Mouse (Mus musculus): ENCODE data around the gene Grap. TPM values are rescaled to one million over a fixed set of nuclear protein-coding genes. Genes with fewer than 3 reads are reported as not detected.
"Not testable (repeated sequence)": the region's sequence is repeated elsewhere in the genome, so short reads cannot be mapped to it uniquely, and the experiment has no call there.

Gene Grap
- total and polyA plus RNA-seq, 2 experiments from 2014 or later, result 4.3 to 11.0 TPM

DNA sequence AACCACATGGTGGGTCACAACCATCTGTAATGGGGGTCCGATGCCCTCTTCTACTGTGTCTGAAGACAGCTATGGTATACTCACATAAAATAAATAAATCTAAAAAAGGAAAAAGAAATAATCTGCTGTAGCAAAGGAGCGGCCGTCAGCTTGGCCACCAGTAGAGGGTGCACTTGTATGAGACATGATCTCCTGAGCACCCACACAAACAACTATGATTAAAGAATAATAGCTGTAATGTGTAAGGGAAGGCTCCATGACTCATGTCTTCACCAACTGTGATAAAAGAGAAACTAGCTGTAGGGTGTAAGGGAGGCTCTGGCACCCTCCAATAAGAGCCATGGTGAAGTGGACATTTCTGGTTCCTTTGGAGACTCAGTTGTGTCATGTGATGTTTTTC lies 23.4 kb upstream of the Grap start:
- TF ChIP-seq CTCF (IDR thresholded peaks at IDR 0.05; ENCODE audit: low read depth), result peak; percentile 45
- TF ChIP-seq EP300 (IDR thresholded peaks at IDR 0.05; ENCODE audit: low read depth), result no peak
- Histone ChIP-seq H3K4me3 (ENCODE audit: low read depth, low read length) (no peak overlapping the region), H3K36me3 (replicated peaks; ENCODE audit: control insufficient read depth, insufficient read depth, low read length) (no peaks in the 10 kb centered on the region), H3K27me3 (ENCODE audit: control insufficient read depth, insufficient read depth, low read length) (no peaks in the 10 kb centered on the region), H3K4me1 (ENCODE audit: control insufficient read depth, insufficient read depth) (no peaks in the 10 kb centered on the region), H3K4me2 (ENCODE audit: low read depth, low read length) (no peak overlapping the region), H3K9me3 (replicated peaks; ENCODE audit: control insufficient read depth, low read length) (no peaks in the 10 kb centered on the region), H3K27ac (ENCODE audit: low read depth) (no peak overlapping the region), H3K9ac (replicated peaks; ENCODE audit: low read depth, low read length) (no peak overlapping the region)
- no peak for ATAC-seq (ENCODE audit: insufficient read depth, low read depth)
- 46% methylated on average over 3 of the region's 3 CpGs for WGBS
- DNase-seq (ENCODE audit: low spot score), result no peak

DNA sequence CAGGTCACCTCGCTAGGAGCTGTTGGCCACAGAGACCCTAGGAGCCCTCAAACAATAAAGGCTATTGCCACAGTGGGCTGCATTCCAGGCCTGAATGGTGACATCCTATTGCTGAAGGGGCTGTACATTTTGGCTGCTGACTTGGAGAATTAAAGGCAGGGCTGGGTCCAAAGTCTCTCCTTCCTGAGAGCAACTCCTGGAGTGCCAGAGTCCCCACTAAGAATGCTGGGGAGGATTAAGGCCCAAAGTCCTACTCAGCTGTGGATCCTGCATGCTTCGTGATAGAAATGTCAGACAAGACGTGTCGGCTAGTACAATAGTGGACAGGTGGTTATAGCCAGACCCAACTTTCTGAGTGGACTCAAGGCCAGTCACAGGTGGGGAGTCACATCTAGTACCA lies 16.8 kb upstream of the Grap start:
- 97% methylated on average over 3 of the region's 4 CpGs for WGBS
- not testable (repeated sequence) for H3K27me3 ChIP-seq (ENCODE audit: control insufficient read depth, insufficient read depth, low read length); H3K36me3 ChIP-seq (replicated peaks; ENCODE audit: control insufficient read depth, insufficient read depth, low read length); H3K4me1 ChIP-seq (ENCODE audit: control insufficient read depth, insufficient read depth); H3K27ac ChIP-seq (ENCODE audit: low read depth); H3K9ac ChIP-seq (replicated peaks; ENCODE audit: low read depth, low read length); ATAC-seq (ENCODE audit: insufficient read depth, low read depth); H3K4me2 ChIP-seq (ENCODE audit: low read depth, low read length); H3K4me3 ChIP-seq (ENCODE audit: low read depth, low read length); H3K9me3 ChIP-seq (replicated peaks; ENCODE audit: control insufficient read depth, low read length); DNase-seq (ENCODE audit: low spot score)

DNA sequence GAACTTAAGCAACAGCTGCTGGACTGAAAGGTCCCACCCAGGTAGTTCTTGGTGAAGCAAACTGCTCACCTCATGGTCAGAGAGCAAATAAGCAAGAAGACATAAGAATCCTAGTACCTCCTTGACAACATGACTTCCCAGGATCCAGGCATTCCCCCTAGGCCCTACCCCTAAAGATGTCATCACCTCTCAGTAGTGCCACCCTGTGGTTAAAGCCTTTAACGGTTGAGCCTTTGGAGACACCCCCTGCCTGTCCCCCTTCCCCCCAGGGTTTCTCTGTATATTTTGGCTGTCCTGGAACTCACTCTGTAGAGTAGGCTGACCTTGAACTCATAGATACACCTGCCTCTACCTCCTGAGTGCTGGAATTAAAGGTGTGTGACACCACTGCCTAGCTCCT lies 15.7 kb upstream of the Grap start:
- WGBS, result 39% methylated on average over 1 of the region's 1 CpGs
- no peaks in the 10 kb centered on the region for H3K4me1 ChIP-seq (ENCODE audit: control insufficient read depth, insufficient read depth)
- no peak overlapping the region for H3K4me2 ChIP-seq (ENCODE audit: low read depth, low read length)
- H3K27me3 ChIP-seq (ENCODE audit: control insufficient read depth, insufficient read depth, low read length), result 0 out of 2 replicates have a peak, but pooled peaks cover 3% of the 10 kb centered on the region
- no peak for TF ChIP-seq EP300 (IDR thresholded peaks at IDR 0.05; ENCODE audit: low read depth)
- TF ChIP-seq CTCF (IDR thresholded peaks at IDR 0.05; ENCODE audit: low read depth), result 0 out of 2 replicates have a peak, but pooled peaks have one; percentile 8
- no peak for DNase-seq (ENCODE audit: low spot score)
- no peak overlapping the region for H3K27ac ChIP-seq (ENCODE audit: low read depth)
- H3K9me3 ChIP-seq (replicated peaks; ENCODE audit: control insufficient read depth, low read length), result no peaks in the 10 kb centered on the region
- H3K9ac ChIP-seq (replicated peaks; ENCODE audit: low read depth, low read length), result no peak overlapping the region
- no peaks in the 10 kb centered on the region for H3K36me3 ChIP-seq (replicated peaks; ENCODE audit: control insufficient read depth, insufficient read depth, low read length)
- no peak overlapping the region for H3K4me3 ChIP-seq (ENCODE audit: low read depth, low read length)
- no peak for ATAC-seq (ENCODE audit: insufficient read depth, low read depth)

DNA sequence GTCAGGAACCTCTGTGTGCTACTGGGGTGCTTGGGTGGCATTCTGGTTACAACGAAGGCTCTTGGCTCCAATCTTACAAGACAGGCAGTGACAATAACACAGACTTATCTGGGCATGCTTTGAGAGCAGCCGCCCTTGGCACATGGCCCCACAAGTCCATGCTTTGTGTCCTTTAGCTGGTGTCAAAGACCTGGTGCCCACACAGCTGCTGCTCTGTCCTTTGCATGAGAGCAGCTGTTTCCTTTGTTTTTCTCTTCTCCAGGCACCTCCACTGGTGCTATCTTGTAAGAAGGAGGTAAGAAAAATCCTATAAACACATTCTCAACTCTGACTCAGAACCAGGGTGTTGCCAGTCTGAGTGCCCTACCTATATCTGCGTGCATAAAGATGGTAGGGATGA lies 15.2 kb upstream of the Grap start:
- WGBS, result 69% methylated on average over 3 of the region's 3 CpGs
- Histone ChIP-seq H3K9ac (replicated peaks; ENCODE audit: low read depth, low read length) (no peak overlapping the region), H3K9me3 (replicated peaks; ENCODE audit: control insufficient read depth, low read length) (no peaks in the 10 kb centered on the region), H3K4me2 (ENCODE audit: low read depth, low read length) (no peak overlapping the region), H3K27me3 (ENCODE audit: control insufficient read depth, insufficient read depth, low read length) (0 out of 2 replicates have a peak, but pooled peaks cover 3% of the 10 kb centered on the region), H3K4me3 (ENCODE audit: low read depth, low read length) (no peak overlapping the region), H3K36me3 (replicated peaks; ENCODE audit: control insufficient read depth, insufficient read depth, low read length) (no peaks in the 10 kb centered on the region), H3K27ac (ENCODE audit: low read depth) (no peak overlapping the region), H3K4me1 (ENCODE audit: control insufficient read depth, insufficient read depth) (no peaks in the 10 kb centered on the region)
- ATAC-seq (ENCODE audit: insufficient read depth, low read depth) (no peak), DNase-seq (ENCODE audit: low spot score) (no peak)
- TF ChIP-seq EP300 (IDR thresholded peaks at IDR 0.05; ENCODE audit: low read depth), result no peak
- no peak for TF ChIP-seq CTCF (IDR thresholded peaks at IDR 0.05; ENCODE audit: low read depth)

DNA sequence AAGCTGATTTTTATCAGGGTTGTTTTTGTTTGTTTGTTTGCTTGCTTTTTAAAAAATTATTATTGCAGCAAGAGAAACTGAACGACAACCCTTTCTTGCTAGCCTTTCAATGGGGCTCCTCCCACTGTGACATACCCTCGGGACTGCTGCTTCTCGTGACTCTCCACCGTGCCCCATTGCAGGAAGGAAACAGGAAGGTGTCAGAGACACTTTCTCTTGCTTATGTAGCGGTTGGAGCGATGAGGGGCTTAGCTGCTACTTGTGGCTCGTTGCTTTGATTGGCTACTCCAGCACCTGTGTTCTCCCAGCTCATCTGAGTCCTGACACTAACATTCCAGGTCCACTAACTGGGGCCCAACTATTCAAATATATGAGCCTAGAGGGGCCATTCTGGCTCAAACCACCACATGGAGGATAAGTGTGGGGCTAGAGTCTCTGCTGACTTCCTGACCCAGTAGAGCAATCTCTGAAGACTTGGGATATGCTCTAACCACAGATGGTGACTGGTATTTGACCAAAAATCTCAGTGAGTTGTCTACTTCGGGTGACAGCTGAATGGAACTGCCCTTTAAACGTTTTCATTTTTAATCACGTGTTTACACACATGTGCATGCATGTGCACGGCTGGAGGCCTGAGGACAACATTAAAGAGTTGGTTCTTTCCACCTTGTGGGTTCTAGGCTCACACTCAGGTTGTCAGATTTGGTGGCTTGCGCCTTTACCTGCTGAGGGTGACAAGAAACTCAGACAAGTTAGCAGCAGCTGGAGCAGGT lies 14.1 kb upstream of the Grap start:
- no peak overlapping the region for H3K27ac ChIP-seq (ENCODE audit: low read depth)
- no peaks in the 10 kb centered on the region for H3K4me1 ChIP-seq (ENCODE audit: control insufficient read depth, insufficient read depth)
- 0 out of 2 replicates have a peak, but pooled peaks cover 3% of the 10 kb centered on the region for H3K27me3 ChIP-seq (ENCODE audit: control insufficient read depth, insufficient read depth, low read length)
- DNase-seq (ENCODE audit: low spot score) (no peak), ATAC-seq (ENCODE audit: insufficient read depth, low read depth) (no peak)
- WGBS, result 65% methylated on average over 12 of the region's 12 CpGs
- no peak overlapping the region for H3K4me3 ChIP-seq (ENCODE audit: low read depth, low read length)
- no peaks in the 10 kb centered on the region for H3K9me3 ChIP-seq (replicated peaks; ENCODE audit: control insufficient read depth, low read length)
- TF ChIP-seq EP300 (IDR thresholded peaks at IDR 0.05; ENCODE audit: low read depth), result no peak
- no peak for TF ChIP-seq CTCF (IDR thresholded peaks at IDR 0.05; ENCODE audit: low read depth)
- H3K36me3 ChIP-seq (replicated peaks; ENCODE audit: control insufficient read depth, insufficient read depth, low read length), result no peaks in the 10 kb centered on the region
- no peak overlapping the region for H3K9ac ChIP-seq (replicated peaks; ENCODE audit: low read depth, low read length)
- no peak overlapping the region for H3K4me2 ChIP-seq (ENCODE audit: low read depth, low read length)
